Mouse (Mus musculus): Measurements from ENCODE around the gene Cyp11a1.
A peak's percentile ranks its signal among the peaks of the same experiment; 100 is the strongest.

Cyp11a1 gene

DNA sequence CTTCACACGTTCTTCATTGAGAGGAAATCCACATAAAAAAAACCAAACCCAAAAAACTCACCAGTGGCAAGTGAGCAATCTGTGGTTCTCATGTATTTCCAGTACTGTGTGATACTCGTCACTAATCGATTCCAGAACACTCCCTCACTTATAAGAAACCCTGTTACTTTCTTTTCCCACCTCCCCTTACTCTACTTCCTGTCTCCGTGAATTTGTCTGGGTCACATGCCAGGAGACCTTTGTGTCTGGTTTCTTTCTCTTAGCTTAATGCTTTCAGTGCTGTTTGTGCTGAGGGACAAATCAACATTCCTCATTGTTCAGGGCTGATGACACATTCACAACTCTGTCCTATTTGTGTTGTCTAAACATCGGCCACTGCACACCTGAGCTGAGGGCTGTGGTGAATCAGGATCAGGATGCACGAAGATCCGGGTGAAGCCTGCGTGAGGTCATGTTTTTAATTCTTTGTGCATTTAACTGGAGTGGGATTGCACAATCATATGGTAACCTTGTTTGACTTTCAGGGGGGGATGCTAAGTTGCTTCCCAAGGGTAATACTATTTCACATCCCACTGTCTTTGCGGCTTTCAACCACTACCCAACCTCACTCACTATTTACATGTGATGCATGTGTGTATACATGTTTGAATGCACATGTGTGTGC lies 33.3 kb upstream of the Cyp11a1 start:
- no peak for DNase-seq

DNA sequence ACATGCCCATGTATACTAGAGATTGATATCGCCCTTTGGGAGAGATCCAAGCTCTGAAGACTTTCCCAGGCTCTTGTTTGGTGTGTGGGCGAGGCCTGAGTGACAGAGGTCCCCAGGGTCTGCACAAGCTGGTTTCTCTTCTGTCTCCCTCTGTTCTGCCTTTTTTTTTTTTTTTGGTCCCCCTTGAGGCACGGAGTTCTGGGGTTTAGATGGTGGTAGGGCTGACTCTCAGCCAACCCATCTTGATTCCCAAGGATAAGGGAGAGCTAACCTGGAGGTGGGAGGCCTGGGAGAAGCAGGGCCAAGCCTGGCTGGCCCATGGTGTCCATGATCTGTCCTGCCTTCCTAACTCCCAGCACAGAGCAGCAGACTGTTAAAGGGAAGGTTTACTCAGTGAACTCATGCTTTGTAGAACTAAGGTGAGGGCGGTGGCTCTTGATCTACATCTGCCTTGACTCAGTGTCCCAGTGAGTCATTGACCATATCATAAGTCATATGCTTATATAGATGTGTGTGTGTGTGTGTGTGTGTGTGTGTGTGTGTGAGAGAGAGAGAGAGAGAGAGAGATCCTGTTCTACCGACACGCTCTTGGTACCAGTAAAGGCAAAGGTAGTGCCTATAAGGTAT lies 32.7 kb upstream of the Cyp11a1 start:
- DNase-seq, result no peak

DNA sequence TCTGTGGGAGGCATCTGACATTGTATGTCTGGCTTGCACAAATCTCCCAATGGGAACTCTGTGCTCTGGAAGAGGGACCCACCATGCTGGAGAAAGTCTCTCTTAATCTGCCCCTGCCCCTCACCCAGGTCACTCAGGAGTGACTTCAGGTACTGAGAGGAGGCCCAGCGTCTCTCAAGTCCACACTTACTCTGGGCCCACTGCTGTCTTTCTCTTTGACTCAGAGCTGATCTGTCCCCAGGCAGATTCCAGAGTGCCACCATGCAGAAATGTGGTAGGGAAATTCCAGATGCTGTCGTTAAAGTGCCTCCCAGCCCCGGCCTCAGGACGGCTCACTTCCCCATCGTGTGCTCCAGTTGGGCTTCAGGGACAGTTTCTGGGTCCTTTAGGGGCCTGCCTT lies 32.0 kb upstream of the Cyp11a1 start:
- DNase-seq, result no peak

DNA sequence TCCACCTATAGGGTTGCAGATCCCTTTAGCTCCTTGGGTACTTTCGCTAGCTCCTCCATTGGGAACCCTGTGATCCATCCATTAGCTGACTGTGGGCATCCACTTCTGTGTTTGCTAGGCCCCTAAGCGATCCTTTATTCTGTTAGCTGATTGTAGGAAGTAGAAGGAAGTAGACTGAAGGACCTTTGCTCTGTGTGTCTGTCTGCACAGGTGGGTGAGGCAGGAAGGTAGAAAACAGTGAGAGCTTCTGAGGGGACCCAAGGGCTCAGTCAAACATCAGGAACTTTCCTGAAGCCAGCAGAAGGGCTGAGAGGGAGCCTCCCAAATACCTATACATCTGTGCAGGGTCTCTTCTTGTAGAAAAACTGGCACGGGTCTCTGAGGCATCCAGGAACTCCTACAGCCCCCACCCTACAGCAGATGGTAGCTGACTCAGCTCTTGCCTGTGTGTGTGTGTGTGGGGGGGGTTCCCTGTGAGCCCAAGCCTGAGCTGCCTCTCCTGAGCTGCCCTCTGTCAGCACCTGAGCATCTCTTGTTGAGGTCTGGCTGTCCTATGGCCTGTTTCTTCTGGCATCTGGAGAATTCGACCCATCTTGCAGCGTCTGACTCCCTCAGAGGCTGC lies 30.9 kb upstream of the Cyp11a1 start:
- DNase-seq, result no peak

DNA sequence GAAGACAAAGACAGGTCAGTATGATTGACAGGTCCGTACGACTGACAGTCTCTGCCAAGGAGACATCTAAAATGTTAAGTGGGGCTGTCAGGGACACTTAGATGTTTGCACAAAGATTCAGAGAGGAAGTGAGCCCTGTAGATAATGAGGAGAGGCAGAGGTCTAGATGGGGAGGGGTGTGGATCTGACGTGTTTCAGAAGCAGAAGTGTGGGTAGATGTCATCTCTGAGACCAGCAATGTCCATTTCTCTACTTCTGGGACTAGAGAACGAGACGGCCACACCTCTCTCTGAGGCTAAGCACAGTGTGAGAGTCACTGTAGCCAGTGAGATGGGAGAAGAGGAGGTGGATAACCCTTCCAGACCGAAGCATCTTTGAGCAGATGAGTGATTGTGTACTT lies 28.2 kb upstream of the Cyp11a1 start:
- no peak for DNase-seq

DNA sequence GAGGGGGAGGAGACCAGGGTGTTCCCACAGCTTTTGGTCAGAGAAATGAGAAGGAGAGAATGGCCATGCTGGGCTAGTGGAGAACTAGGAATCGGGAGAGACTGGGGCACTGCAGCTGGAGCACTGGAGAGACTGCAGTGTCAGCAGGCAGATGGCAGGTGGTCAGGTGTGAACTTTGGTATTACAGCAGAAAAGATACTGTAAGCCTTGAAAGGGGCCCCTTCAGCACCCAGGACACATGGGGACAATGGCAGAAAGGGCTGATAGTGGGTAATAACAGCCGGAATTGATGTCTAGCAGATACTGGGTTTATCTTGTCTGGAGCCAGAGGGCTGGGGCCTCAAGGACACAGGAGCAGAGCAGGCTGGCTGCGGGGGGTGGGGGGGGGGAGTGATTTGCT lies 27.4 kb upstream of the Cyp11a1 start:
- DNase-seq, result no peak

DNA sequence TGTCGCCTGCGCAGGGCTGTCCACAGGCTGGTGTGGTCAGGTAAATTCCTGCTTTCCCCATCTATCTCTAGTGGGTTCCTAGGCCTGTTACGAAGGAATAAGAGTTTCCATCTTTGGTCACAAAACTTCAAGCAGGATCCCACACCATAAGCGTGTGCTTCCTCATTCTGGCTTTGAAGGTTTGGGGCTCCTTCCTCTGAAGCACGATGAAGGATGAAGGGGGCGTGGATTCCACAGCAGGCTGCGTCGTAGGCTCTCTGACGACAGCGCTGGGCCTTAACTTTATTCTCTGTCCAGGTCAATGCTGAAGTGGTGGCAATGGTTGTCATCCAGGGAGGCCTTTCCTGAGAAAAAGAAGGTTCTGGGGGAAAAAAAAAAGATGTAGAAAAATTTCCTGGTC lies 25.6 kb upstream of the Cyp11a1 start:
- no peak for DNase-seq

DNA sequence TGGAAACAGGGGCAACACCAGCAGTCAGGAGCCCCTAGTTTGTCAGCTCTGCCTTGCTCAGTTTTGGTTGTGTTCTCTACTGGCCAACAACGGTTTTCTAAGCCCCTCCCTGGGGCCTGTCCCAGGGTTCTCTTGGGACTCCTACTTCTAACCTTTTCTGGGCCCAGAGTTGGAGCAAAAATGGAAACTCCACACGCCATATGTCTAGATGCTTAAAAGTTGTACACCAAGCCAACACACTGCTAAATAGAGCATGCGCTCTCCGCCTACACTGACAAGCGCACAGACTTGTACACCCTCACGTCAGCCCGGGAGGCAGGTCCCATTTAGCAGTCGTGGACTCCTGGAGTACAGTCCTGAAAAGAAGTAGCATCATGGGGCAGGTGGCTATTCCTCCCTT lies 20.9 kb upstream of the Cyp11a1 start:
- DNase-seq, result peak; percentile 46

DNA sequence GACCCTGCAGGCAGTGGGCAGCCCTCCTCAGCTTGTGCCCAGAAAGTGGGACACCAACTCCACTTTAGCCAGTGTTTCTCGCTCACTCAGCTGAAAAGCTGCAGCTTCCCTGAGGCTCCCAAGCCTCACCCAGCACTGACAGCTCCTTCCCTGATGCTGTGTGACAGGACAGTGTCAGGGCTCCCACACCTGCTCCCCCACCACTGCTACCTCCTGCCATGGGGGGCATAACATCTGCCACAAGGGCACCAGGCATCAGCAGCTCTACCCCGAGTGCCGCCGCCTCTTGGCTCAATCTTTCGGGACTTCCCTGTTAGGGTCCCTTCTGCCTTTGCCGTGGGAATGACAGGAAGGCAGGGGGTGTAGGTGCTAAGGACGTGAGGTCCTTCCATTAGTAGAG lies 19.9 kb upstream of the Cyp11a1 start:
- DNase-seq, result no peak

DNA sequence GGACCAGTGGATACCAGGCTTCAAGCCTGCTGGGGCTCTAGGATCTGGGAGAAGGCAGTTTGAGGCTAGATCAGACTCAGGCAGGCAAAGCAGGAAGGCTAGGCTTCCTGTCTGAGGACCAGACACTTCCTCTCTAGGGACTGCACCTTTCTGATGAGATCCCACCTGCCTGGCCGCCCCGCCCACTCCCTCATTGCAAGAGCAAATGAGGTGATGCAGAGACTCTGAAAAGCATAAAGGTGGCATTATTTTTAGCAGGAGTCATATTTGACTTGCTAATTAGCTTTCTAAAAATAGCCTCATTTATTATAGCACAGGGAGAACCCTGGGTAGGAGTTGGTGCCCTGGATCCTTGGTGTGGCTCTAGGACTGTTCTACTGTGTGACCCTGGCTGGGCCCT lies 18.1 kb upstream of the Cyp11a1 start:
- no peak for DNase-seq

DNA sequence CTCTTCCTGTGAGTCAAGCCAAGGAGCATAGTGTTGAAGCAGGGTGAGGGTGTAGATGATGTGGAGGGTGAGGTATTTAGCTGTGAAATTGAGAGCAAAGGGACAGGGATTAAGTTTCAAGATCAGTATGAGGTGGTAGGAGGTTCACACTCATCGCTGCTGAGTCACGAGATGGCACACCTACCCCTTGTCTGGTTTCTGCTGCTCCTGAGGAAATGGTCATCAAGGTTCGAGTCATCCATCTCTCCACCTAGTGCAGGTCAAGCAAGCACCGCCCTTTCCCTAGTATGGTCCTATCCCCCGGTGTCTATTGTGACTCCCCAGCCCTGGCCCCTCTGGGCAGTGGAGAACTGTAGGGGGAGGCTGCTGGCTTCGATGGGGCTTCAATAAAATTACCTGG lies 16.9 kb upstream of the Cyp11a1 start:
- no peak for DNase-seq

DNA sequence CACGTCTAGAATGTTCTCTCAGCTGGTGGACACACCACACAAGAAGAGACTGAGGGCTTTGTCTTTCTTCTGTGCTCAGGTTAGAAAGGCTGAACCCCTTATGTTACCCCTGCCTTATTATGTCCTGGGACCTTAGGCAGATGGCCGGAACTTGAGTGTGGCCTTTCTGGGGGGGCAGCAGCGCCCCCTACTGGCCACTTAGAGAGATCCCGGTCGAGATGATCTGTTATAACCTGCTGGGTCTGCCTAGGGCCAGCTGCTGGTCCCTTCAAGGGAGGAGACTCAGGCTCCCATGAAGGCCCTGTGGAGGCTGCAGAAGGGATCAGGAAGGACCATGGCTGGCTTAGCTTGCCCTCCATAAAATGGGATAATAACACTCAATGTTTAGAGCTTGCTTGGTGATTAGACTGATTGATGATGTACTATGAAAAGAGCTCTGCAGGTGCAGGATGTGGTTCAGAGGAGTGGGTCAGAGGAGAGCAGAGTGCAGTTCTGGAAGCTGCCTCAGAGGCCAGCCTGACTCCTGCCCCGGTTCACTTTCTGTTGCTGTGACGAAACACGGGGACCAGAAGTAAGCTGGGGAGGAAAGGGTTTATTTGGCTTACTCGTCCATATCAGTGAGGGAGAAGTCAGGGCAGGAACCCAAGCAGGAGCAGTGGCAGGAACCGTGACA lies 15.6 kb upstream of the Cyp11a1 start:
- DNase-seq, result no peak

DNA sequence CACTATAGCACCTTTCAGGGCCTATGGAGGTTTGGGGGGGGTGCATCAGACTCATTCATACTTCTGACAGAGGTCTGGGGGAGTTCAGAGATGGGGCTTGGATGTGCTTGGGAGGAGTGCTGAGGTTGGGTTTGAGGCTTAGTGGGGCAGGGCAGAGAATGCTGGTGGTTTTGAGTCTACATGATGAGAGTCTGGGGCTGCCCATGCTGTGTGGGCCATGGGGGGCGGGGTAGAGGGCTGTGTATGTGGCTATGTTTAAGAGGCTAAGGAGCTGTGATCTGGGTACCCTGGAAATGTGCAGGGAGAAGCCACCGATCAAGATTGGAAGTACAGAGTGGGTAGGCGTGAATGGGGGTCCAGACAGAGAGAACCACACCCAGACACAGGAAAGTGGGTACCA lies 14.2 kb upstream of the Cyp11a1 start:
- DNase-seq, result no peak

DNA sequence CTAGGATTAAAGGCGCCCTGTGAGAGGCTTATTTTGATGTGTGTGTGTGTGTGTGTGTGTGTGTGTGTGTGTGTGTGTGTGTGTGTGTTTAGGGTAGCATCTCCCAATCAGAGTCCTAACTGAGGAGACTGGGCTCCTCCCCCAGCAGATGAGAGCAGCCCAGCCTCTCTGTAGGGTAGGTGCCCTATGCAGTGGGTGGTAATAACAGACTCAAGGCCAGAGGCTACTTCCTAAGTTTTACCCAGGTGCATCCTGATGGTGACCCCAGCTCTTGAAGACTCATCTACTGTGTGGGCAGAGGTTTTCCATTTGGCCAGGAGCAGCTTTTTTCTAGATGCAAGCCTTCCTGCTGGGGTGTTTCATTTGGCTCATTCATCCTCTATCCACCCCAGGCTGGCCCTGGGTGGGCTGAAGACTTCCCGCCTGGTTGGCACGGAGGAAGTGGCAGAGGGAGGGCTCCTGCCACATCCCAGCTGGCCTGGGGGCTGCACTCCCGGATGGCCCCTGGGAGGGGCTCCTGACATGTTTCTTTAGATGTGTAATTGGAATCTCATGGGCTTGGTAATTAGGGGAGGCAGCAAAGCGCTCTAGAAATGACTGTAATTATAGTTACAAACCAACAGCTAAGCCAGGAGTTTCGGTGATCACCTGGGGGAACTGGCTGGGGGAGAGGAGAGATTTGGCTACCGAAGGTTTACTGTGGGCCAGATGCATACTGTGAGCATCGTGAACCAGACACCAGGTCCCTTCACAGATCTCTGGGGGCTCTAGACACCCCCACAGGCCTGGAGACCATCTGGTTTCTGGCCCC lies 13.2 kb upstream of the Cyp11a1 start:
- DNase-seq, result no peak

DNA sequence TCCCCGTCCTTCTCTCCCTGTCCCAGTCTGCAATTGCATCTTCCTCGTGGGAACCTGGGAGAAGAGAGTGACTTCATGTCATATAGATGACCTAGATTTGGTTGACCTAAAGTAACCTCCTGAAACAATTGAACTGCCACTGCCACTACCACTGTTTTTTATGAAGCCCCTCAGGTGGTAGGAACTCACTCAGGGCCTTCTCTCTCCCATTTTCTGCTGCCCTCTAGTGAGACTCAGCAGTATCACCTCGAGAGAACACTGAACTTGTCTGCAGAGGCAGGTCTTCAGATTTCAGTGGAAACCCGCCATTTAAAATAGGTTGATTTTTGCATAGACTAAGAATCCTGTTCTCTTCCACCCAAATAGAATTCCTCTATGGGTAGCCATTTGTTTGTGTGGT lies 10.9 kb upstream of the Cyp11a1 start:
- no peak for DNase-seq

DNA sequence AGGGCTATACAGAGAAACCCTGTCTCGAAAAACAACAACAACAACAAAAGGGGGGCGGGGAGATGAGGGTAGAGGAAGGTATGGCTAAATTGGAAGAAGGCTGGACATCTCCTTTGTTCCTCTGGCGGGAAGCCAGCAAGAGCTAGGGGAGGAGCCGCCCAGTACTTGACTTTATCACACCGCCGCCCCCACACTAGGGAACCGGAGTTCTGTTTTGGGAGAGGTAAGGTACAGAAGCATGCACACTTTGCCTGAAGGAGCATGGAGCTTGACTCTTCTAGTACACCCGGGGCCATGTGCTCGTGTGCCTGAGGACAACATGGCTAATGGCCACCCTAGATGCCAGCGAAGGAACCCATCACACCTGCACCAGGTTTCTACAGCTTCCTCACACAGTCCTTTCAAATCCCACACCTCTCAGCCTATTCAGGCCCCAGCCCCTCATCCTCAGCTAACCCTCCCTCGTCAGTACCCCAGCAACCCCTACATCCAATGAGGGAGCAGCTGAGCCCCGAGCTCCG lies 8.6 kb upstream of the Cyp11a1 start:
- no peak for DNase-seq

DNA sequence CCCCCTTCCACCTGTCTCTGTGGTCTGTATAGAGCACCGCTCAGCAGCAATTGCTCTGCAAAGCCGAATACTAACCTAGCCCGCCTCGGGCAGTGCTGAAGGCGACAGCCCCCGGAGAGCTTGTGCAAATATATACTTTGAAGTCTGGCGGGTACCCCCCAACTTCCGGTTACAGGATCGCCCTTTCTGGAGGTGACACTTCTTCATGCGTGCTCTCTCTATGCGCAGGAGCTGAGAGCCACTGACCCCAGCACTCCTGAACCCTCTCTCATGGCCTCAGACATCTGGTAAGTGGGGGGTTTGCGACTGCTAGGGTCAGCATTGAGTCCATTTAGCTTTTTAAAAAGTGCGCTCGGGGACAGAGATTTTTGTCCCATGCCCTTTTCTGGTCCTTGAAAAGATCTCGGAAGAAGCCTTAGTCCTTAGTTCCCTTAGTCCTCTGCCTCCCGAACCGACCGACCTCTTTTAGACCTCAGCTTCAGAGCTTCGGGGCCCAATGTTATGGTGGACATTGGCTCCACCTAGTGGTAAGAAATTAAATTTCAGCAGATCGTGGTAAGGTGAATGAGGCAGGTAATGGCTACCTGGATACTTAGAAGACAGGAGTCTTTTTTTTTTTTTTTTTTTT lies 8.1 kb upstream of the Cyp11a1 start:
- DNase-seq, result peak; percentile 39

DNA sequence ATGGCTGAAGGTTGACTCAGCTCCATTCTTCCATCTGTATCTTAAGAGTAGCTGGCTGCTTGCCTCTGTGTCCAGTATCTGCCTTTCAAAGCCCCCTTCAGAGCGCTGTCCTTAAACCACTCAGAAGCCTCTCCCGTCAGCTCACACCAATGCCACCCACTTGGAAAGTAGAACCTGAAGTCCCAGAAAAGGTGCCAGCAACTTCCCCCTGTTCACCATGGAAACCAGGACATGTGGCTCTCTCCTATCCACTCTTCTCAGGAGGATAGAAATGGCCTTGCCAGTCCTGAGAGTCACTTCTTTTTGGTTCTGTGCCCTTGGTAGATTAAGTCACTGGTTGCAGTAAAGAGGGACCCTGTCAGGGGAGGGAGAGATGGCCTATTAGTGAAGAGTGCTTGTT lies 7.5 kb upstream of the Cyp11a1 start:
- DNase-seq, result no peak

DNA sequence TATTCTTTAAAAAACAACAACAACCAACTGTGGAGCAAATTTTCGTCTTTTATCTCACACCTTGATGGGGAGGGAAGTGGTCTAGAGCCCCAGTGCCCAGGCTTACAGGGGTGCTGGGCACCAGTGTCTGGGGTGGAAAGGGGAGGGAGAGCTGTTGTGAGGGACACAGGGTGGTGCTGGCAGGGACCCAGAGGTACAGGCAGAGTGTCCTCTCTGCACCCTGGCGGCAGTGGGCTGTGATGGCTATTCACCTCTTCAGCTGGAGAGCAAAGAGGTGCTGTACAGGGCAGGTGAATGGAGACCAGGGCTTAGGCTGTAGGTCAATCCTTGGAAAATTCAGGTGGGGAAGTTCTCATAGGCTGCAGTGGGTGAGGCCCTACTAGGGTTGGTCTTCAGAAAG lies 6.5 kb upstream of the Cyp11a1 start:
- no peak for DNase-seq

DNA sequence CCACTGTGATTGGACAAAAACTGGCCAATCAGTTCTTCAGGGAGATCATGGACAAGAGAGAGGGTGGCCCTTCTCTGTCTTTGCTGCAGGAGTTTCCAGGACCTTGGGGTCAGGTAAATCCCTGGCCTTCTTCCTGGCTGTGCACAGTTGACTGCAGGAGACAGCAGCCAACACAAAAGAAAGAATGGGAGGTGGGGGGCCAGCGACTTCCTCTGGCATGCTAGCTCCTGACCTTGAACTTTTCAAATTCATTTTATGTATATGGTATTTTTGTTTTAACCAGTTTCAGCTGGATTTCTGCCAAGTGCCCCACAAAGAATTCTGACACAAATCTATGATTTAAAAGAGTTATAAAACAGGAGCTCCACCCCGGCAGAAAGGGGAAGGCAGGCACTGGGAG lies 2.9 kb upstream of the Cyp11a1 start:
- no peak for DNase-seq

DNA sequence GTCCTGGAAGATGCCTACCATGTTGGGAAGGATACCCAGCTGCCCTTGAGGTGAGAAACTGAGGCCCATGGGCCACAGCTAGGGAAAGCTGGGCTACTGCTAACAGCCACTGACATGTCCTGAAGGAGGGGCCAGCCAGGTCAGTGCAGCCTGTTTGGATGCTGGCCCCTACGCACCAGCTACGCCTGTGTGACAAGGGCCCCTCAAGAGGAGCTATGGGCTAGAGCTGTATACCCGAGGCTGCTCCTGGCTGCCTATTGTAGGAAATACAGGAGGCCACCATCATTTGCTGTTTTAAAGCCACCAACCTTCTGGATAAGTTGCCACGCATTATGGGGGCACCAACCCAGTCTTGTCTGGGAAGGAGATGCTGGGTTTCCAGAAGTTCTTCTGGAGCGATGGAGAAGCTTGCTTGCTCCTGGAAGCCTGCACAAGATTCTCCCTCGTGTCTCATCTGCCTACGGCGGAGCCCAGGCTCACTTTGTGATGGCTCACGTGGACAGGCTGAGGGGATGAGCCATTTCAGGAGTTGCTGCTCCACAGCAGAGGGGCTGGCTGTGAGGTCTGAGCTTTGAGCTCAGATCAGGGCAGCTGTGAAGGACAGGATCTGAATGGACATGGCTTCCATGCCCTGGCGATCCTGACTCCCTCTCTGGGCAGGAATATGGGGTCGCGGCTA lies 2.3 kb downstream of the Cyp11a1 start:
- no peak for DNase-seq

DNA sequence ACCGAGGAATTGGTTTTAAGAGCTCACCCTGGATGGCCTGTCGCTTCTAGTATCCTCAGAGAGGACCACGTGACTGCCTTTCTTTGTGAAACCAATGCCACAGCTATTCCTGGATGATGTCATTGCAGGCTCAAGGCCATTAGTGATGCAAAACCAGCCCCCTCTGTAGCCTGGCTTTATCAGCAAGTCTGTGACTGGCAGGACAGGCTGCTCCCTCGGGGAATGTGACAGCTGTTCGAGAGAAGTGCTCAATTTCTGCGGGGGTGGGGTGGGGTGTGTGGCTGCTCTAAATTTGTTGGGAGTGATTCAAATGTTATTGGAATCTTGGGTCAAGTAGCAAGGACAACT lies 2.8 kb downstream of the Cyp11a1 start:
- DNase-seq, result no peak

Measured in right cerebral cortex, postnatal 14 days (tissue).